Mouse (Mus musculus) v-Abl transformed pro-B cells (cell line): Measurements from ENCODE around the gene Tmeff1.
"Not testable (repeated sequence)": the region's sequence is repeated elsewhere in the genome, so short reads cannot be mapped to it uniquely, and the experiment has no call there.

Experiments used
- in situ Hi-C, 2 experiments: fragments of 400-800 bp; cut with MboI; formaldehyde crosslinking; loops; one replicate each; pipeline ENCODE4 v1.15.1; 2025; ENCODE audit not compliant: unreplicated experiment in 2 of 2

Gene Tmeff1

DNA sequence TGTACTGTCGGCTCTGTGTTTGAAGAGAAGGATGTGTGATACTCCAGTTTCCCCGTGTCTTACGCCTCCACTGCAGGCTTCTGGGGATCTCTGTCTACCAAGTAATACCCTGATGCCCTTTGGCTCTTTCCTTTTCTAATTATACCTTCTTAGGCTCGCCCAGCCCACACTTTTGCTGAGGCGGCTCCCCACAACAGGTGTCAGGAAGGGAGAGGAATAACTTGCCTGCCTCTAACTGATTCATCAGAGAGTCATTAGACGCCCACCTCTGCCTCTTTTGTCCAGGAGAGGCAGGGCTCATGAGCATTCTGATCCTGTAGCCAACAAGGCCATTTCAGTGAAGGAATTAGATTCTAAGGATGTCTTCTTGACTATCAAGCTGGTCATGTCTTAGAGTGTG lies 82.3 kb downstream of the Tmeff1 start:
- in situ Hi-C loops, result no loop called here

GRCm38 (mm10) chr4:48672915-48673314 lies 87.9 kb downstream of the Tmeff1 start:
- in situ Hi-C loops, result loop anchor here in 1 of 2 experiments (10.0 kb wide), 1 partner anchor 1138 kb away; no protein-coding TSS in a partner anchor

GRCm38 (mm10) chr4:48674412-48674811 lies 89.4 kb downstream of the Tmeff1 start:
- in situ Hi-C loops, result loop anchor here in 1 of 2 experiments (10.0 kb wide), 1 partner anchor 1140 kb away; no protein-coding TSS in a partner anchor

DNA sequence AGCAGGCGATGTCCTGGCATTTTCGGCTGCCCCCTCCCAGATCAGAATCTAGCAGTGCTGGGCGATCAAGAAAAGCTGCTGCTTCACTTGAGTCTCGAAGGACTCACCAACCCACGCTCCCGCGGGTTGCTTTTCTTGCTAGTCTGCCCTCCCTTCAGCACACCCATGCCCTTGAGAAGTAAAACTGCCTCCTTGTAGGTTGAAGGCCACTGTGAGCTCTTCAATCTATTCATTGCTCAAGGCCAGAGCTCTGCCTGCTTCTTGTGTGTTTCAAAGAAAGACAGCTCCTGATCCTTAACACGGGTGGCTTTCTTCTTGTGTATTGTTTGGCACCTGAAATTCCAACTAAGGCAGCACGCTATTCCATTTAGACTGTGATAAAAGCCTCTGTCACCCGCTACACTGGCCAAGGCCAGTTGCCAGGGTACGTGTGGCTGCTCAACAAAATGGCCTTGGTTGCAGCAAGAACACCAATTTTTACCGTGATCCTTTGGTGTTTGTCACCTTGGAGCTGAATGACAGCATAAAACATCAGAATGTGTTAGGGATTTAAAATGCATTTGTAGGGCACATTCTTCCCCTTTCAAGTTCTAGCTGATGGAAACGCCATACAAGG lies 91.7 kb downstream of the Tmeff1 start:
- in situ Hi-C loops, result loop anchor here (5.0 to 10.0 kb wide), 3 partner anchors 1142 to 1259 kb away; no protein-coding TSS in a partner anchor

DNA sequence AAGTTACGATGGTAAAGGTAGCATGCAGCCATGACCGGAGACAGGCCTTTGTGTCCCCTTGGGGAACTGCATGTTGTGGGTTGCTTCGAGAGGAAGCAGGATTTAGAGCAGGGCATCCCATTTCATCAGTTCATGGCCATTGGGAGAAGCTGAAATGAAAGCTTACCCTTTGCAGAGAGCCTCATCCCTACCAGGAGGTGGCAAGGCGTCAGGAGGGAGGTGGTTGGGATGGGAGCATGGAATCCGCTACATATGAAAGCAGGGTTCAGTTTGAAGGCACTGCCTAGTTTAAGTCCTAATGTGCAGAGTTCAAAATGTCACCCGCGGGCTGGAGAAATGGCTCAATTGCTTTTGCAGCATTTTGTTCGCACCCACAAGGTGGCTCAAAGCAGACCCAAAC lies 92.3 kb downstream of the Tmeff1 start:
- in situ Hi-C loops, result loop anchor here (5.0 to 10.0 kb wide), 3 partner anchors 1142 to 1260 kb away; no protein-coding TSS in a partner anchor

DNA sequence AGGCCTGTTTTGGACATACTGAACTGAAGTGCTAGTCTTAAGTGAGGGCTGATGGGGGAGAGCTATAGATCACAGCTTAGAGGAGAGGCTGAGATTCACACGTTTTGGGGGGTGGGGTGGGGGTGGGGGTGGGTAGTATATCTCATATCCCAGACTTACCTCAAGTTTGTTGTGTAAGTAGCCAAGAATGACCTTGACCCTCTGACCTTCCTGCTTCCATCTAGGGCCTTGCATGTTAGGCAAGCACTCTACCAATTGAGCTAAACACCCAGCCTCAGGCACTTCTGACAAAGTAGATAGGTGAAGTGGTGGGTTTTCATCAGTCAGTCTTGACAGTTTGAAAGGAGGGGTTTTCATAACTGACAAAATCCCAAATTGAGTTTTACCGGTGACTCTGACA lies 92.8 kb downstream of the Tmeff1 start:
- in situ Hi-C loops, result loop anchor here (5.0 to 10.0 kb wide), 3 partner anchors 1143 to 1261 kb away; no protein-coding TSS in a partner anchor

GRCm38 (mm10) chr4:48678793-48679192 lies 93.8 kb downstream of the Tmeff1 start:
- in situ Hi-C loops, result loop anchor here (5.0 to 10.0 kb wide), 3 partner anchors 1144 to 1261 kb away; no protein-coding TSS in a partner anchor

DNA sequence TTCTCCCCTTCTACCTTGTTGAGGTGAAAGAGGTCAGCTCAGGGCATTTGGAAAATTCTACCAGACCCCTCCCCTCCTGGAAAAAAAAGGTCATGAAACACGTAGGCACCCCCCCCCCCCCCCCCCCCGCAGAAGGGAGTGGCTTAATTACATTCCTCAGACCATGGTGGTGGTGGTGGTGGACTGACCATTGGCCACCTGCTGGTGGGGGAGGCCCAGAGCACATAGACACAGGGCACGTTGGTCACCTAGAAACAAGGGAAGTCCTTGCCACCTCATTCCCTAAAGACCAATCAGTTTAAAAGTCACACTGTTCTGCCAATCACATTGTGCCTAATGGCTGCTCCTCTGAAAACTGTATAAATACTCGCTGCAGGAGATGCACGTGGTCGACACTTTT lies 94.8 kb downstream of the Tmeff1 start:
- in situ Hi-C loops, result loop anchor here (5.0 to 10.0 kb wide), 3 partner anchors 1145 to 1262 kb away; no protein-coding TSS in a partner anchor

DNA sequence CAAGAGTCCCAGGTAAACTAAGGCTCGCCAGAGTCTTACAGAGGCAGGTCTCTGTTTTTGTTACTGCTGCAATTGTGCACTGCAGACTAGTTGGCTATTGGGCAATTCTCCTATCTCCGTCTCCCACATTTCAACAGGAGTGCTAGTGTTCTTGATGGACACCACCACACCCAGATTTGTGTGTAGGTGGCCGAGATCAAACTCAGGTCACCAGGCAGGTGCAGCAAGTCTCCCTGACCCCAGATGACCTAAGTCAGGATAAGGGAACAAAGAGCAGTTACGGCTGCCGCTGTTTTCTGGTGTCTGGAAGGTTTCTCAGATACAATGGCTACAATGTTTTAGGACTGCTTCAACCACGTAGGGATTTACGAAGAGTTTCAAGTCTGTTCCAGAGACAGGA lies 95.2 kb downstream of the Tmeff1 start:
- in situ Hi-C loops, result no loop called here

DNA sequence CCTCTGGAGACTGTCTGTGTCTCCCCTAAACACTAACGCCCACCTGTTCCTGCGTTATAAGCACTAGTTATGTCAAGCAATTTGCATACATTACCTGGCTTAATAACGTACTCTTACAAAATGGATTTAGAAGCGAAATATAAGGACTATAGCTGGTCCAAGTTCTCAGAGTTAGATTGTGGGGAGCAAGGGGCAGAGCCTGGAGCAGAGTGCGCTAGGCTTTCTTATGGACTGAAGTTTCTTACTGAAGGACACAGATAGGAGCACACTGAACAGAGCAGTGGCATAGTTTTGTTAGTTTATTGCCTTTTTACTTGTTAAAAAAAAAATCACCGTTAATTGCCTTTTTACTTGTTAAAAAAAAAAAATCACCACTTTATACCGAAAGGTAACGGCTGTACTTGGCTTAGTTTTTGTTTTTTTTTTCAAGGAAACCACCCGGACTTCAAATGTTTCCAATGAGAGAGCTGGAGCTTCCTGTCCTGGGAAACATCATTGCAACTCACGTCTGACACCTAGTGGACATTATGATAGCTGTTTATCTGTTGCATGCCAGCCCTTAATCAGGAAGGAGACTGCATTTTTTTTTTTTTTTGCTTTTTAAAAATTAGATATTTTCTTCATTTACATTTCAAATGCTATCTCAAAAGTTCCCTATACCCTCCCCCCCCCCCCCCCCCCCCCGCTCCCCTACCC lies 95.8 kb downstream of the Tmeff1 start:
- in situ Hi-C loops, result no loop called here

GRCm38 (mm10) chr4:48683126-48683525 lies 98.2 kb downstream of the Tmeff1 start:
- in situ Hi-C loops, result no loop called here

DNA sequence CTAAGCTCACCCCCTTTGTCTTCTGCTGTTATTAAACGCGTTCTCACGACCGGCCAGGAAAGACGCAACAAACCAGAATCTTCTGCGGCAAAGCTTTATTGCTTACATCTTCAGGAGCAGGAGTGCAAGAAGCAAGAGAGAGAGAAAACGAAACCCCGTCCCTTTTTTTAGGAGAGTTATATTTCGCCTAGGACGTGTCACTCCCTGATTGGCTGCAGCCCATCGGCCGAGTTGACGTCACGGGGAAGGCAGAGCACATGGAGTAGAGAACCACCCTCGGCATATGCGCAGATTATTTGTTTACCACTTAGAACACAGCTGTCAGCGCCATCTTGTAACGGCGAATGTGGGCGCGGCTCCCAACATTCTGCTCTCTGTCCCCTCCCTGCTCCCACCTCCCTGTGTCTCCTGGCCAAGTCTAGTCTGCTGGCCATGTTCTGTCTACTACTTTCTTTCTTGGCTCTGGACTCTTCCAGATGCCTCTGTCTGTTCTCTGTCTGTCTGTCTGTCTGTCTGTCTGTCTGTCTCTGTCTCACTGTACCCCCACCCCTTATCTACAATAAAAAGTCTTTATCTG lies 98.7 kb downstream of the Tmeff1 start:
- in situ Hi-C loops, result not testable (repeated sequence)

DNA sequence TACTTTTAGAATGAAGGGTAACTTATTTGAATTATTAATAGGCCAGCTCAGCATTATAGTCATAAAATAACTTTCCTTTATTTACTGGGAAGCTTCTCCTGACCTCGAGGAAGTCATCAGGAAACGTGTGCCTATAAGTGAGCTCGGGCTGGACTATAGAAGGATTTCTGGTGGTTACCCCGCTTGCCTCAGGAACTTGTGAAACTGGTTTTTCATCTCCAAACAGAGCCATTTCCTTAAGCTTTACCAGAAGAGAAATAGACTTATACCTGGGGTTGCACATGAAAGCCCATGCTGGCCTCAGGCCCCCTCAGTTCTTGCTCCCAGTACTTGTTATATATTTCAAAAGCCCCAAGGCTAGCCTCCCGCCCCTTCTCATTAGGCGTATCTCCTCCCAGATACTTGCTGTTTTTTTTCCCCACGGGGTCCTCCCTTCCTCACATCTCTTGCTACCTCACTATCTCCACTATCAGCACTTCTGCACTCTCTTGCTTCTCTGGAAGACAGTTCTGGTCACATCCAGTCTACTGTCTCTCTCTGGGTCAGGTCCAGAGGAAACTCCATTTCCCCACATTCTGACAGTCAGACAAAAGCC lies 99.7 kb downstream of the Tmeff1 start:
- in situ Hi-C loops, result no loop called here

GRCm38 (mm10) chr4:48688148-48688547 lies 103.2 kb downstream of the Tmeff1 start:
- in situ Hi-C loops, result no loop called here

DNA sequence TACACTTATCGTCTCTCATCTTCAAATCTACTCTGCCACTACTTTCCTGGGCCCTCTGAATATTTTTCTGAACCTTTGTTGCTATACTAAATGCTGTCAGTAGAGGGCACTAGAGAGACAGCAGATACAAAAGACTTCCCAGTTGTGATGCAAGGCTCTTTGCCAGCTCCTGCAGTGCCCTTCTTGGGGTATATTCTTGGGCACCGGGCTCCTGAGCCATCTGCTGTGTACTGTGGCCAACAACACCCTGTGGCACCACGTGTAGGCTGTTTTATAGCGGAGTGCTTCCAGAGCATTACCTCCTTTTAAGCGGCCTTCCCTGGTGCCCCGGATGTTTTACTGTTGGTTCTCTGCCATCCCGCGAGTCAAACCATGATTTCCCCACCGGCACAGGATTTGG lies 105.7 kb downstream of the Tmeff1 start:
- in situ Hi-C loops, result no loop called here

GRCm38 (mm10) chr4:48691793-48692437 lies 106.9 kb downstream of the Tmeff1 start:
- in situ Hi-C loops, result no loop called here

- in situ Hi-C loops, result no loop called here
Observed at GRCm38 (mm10) chr4:48692736-48693292, 107.8 kb downstream of the Tmeff1 start.

DNA sequence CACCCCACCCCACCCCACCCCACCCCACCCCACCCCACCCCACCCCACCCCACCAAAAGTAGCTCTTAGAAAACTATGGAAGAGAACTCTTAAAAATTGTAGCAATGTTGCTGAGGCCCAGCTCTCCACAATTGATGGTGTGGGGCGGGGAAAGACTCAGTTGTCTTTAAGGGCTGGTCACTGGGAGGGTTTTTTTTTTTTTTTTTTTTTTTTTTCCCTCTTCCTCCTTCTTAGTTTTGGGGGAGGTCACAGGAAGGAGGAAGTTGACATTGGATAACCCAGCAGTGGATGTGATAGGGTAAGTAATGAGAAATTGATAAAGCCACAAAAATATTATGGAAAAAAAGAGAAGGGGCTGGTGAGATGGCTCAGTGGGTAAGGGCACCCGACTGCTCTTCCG lies 111.7 kb downstream of the Tmeff1 start:
- in situ Hi-C loops, result no loop called here

DNA sequence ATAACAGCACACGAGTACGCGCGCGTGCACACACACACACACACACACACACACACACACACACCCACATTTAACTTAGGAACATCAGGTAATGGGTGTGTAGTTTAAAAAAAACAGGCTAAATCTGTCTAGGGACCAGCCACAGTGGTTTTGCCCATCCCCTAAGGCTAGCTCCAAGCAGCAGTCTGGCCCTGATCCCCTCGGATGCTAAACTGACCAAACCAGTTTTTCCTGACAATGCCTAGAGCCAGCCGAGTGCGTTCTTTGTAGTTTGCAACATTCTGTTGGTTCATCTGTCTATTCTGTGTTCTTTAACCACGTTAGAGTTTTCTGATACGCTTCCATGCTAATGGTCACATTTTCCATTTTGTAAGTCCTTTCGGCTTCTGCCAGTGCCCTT lies 112.3 kb downstream of the Tmeff1 start:
- in situ Hi-C loops, result no loop called here
